Mouse (Mus musculus) bone marrow, adult 2 months (tissue): ENCODE data around the gene 1700042G07Rik.

Source experiments
- CTCF ChIP-seq: fragments of 200-500 bp; IDR thresholded peaks from 2 replicates; pipeline ENCODE4 v1.5.1; 2011; ENCODE audit warnings: low read length, control low read depth; ENCODE audit not compliant: control insufficient read depth, insufficient read depth
- POLR2A ChIP-seq: fragments of 200-500 bp; IDR thresholded peaks from 2 replicates; pipeline ENCODE4 v1.6.1; 2011; ENCODE audit warnings: low read depth, mild to moderate bottlenecking, control low read depth, low read length, borderline replicate concordance; ENCODE audit not compliant: control insufficient read depth

GRCm38 (mm10) chr4:116134990-116135389, 38.2 kb upstream of the 1700042G07Rik start:
- TF ChIP-seq CTCF (peak; percentile 30; the same call in 1 of the 2 replicates), POLR2A (no peak)
